ENCODE assay signal across 8 mouse cellular contexts in genomic region chr6:67237977-67238376, GRCm38 (mm10). TPM values are rescaled to one million over a fixed set of nuclear protein-coding genes. Genes with fewer than 3 reads are reported as not detected.
DNase-seq lines count a peak whose midpoint lies in the region; ATAC-seq and TF ChIP-seq lines count a peak whose summit lies in the region.

TSS of gene Serbp1 (plus strand) at chr6:67238176.

- WGBS in forebrain, embryonic 12.5 days, result 23% methylated on average over 12 of the region's 12 CpGs
- WGBS in limb, embryonic 15.5 days, result 29% methylated on average over 12 of the region's 12 CpGs
- 41% methylated on average over 12 of the region's 12 CpGs for WGBS in olfactory bulb, adult 2 months

- ATAC-seq in forebrain, embryonic 12.5 days (ENCODE audit: low FRiP score), result no peak
- ATAC-seq in limb, embryonic 15.5 days (ENCODE audit: insufficient number of reproducible peaks, low FRiP score, low TSS enrichment, low read depth), result no peak
- ATAC-seq in frontal cortex, adult (ENCODE audit: low TSS enrichment), result no peak

- H3K9me3 ChIP-seq in E14TG2a.4 (ENCODE audit: low read length) (no peaks in the 10 kb centered on the region), MEL (replicated peaks; ENCODE audit: insufficient read depth, low read length) (no peaks in the 10 kb centered on the region)
- no peaks in the 10 kb centered on the region for H3K9me3 ChIP-seq in forebrain, embryonic 12.5 days
- H3K9me3 ChIP-seq in limb, embryonic 15.5 days, result no peaks in the 10 kb centered on the region

- H3K36me3 ChIP-seq in E14TG2a.4 (ENCODE audit: insufficient read depth, low read length), result peaks cover 13% of the 10 kb centered on the region
- no peaks in the 10 kb centered on the region for H3K36me3 ChIP-seq in MEL (ENCODE audit: control insufficient read depth in 1 of 2, insufficient read depth in 2 of 2, low read length in 2 of 2)
- H3K36me3 ChIP-seq in forebrain, embryonic 12.5 days (replicated peaks), result no peaks in the 10 kb centered on the region
- H3K36me3 ChIP-seq in limb, embryonic 15.5 days, result no peaks in the 10 kb centered on the region

- TF ChIP-seq EP300 in MEL (IDR thresholded peaks at IDR 0.05; ENCODE audit: low read depth in 1 of 2, low read length in 2 of 2), result no peak

- no peak for TF ChIP-seq POLR2A in MEL (IDR thresholded peaks at IDR 0.05; ENCODE audit: control insufficient read depth in 1 of 2, insufficient read depth in 1 of 2, low read depth in 1 of 2, low read length in 2 of 2, poor library complexity in 1 of 2)
- no peak for TF ChIP-seq POLR2A in olfactory bulb, adult 2 months (IDR thresholded peaks at IDR 0.05; ENCODE audit: insufficient read depth, low read depth, low read length)

- H3K9ac ChIP-seq in MEL (ENCODE audit: control insufficient read depth, low read depth, low read length, poor library complexity, severe bottlenecking), result no peak within 1 kb of the TSS
- H3K9ac ChIP-seq in forebrain, embryonic 12.5 days, result no peak within 1 kb of the TSS
- no peak within 1 kb of the TSS for H3K9ac ChIP-seq in limb, embryonic 15.5 days

- TF ChIP-seq CTCF in E14TG2a.4 (conservative IDR thresholded peaks at IDR 0.05; ENCODE audit: low read length) (no peak), MEL (IDR thresholded peaks at IDR 0.05 in 2 of 3, conservative IDR thresholded peaks at IDR 0.05 in 1 of 3; ENCODE audit: control insufficient read depth in 1 of 3, insufficient read depth in 1 of 3, low read depth in 2 of 3, low read length in 3 of 3, poor library complexity in 1 of 3, severe bottlenecking in 1 of 3) (no peak)
- no peak for TF ChIP-seq CTCF in olfactory bulb, adult 2 months (IDR thresholded peaks at IDR 0.05; ENCODE audit: insufficient read depth, low read depth, low read length)

- no peak within 1 kb of the TSS for H3K4me2 ChIP-seq in forebrain, embryonic 12.5 days
- H3K4me2 ChIP-seq in limb, embryonic 15.5 days, result no peak within 1 kb of the TSS

- H3K27ac ChIP-seq in MEL (ENCODE audit: control insufficient read depth, low read depth, low read length), result no peak within 1 kb of the TSS
- H3K27ac ChIP-seq in forebrain, embryonic 12.5 days, result no peak within 1 kb of the TSS
- H3K27ac ChIP-seq in limb, embryonic 15.5 days, result no peak within 1 kb of the TSS
- H3K27ac ChIP-seq in olfactory bulb, adult 2 months (ENCODE audit: insufficient read depth, low read depth, low read length), result no peak within 1 kb of the TSS

- no peak for TF ChIP-seq RAD21 in MEL (IDR thresholded peaks at IDR 0.05; ENCODE audit: low read depth, low read length)

- H3K4me1 ChIP-seq in E14TG2a.4 (replicated peaks; ENCODE audit: low read depth, low read length), result peaks cover 68% of the 10 kb centered on the region
- H3K4me1 ChIP-seq in MEL (ENCODE audit: control insufficient read depth in 1 of 2, insufficient read depth in 2 of 2, low read length in 2 of 2), result no peaks in the 10 kb centered on the region
- no peaks in the 10 kb centered on the region for H3K4me1 ChIP-seq in forebrain, embryonic 12.5 days
- H3K4me1 ChIP-seq in limb, embryonic 15.5 days, result no peaks in the 10 kb centered on the region
- H3K4me1 ChIP-seq in olfactory bulb, adult 2 months (ENCODE audit: control insufficient read depth, insufficient read depth, low read length), result no peaks in the 10 kb centered on the region

- no peaks in the 10 kb centered on the region for H3K27me3 ChIP-seq in E14TG2a.4 (ENCODE audit: insufficient read depth, low read length)
- H3K27me3 ChIP-seq in MEL (ENCODE audit: control insufficient read depth in 1 of 2, insufficient read depth in 2 of 2, low read length in 2 of 2), result peaks cover 1 to 4% of the 10 kb centered on the region in 2 experiments; a peak in 3 of 4 replicates
- H3K27me3 ChIP-seq in forebrain, embryonic 12.5 days, result no peaks in the 10 kb centered on the region
- H3K27me3 ChIP-seq in limb, embryonic 15.5 days, result no peaks in the 10 kb centered on the region

- peak within 1 kb of the TSS; percentile 81 for H3K4me3 ChIP-seq in E14TG2a.4 (replicated peaks; ENCODE audit: low read length)
- no peak within 1 kb of the TSS for H3K4me3 ChIP-seq in MEL (ENCODE audit: control insufficient read depth in 1 of 2, insufficient read depth in 1 of 2, low read depth in 2 of 2, low read length in 2 of 2)
- no peak within 1 kb of the TSS for H3K4me3 ChIP-seq in forebrain, embryonic 12.5 days (replicated peaks)
- no peak within 1 kb of the TSS for H3K4me3 ChIP-seq in limb, embryonic 15.5 days
- no peak within 1 kb of the TSS for H3K4me3 ChIP-seq in olfactory bulb, adult 2 months (ENCODE audit: insufficient read depth, low read depth, low read length)

- H3K79me2 ChIP-seq in MEL (ENCODE audit: control insufficient read depth, insufficient read depth, low read length, poor library complexity), result no peaks in the 10 kb centered on the region

- DNase-seq in MEL (ENCODE audit: low read depth, low spot score) (no peak), MN1 (ENCODE audit: low spot score) (no peak)
- DNase-seq in heart, postnatal 4 days, result no peak

TF ChIP-seq in MEL, 35 proteins besides CTCF, POLR2A, EP300 and RAD21:
- TF ChIP-seq USF1 (IDR thresholded peaks at IDR 0.05; ENCODE audit: low read depth, low read length) (no peak), NELFE (IDR thresholded peaks at IDR 0.05; ENCODE audit: low read depth, low read length) (no peak), GABPA (IDR thresholded peaks at IDR 0.05; ENCODE audit: low read depth, low read length) (no peak)

RNA-seq across cellular contexts. Expression of gene Serbp1, which starts in this region (rescaled TPM):
- 1,043 and 1,179 TPM in 2 replicates for total RNA-seq in MEL (2012; rRNA removed)
- polyA plus RNA-seq in MEL (2012; ENCODE audit: insufficient read depth in 1 of 2, insufficient read length in 2 of 2, low read depth in 1 of 2, low replicate concordance in 2 of 2, missing spikeins in 1 of 2), result 1,000 to 10,000 TPM; 1,049 to 1,809 TPM
- 476 and 480 TPM in 2 replicates for polyA plus RNA-seq in forebrain, embryonic 12.5 days (2016; fragmentation: Nextera tagmentation; extraction: Ambion mirVana)
- 100 to 1,000 TPM; 311 to 319 TPM for total RNA-seq in heart, postnatal 4 days (2021)
- polyA plus RNA-seq in limb, embryonic 15.5 days (2015; fragmentation: Nextera tagmentation; extraction: Ambion mirVana), result 381 and 399 TPM in 2 replicates
- not detected in 2 replicates for polyA plus RNA-seq in olfactory bulb, adult 2 months (2012; ENCODE audit: insufficient read depth, insufficient read length, low replicate concordance, missing spikeins)
